Mouse (Mus musculus) cortical plate, adult 2 months (tissue): ENCODE data around the gene Stac. TPM values are rescaled to one million over a fixed set of nuclear protein-coding genes. Genes with fewer than 3 reads are reported as not detected.

Source experiments
- H3K27ac ChIP-seq: fragments of 200-500 bp; 2 replicates; pipeline ENCODE4 v1.5.1; 2012; ENCODE audit warnings: low read length, control low read depth, inconsistent platforms; ENCODE audit not compliant: insufficient read depth
- H3K4me1 ChIP-seq: fragments of 200-500 bp; 2 replicates; pipeline ENCODE4 v1.6.1; 2011; ENCODE audit warnings: low read length; ENCODE audit not compliant: control insufficient read depth, insufficient read depth
- H3K4me3 ChIP-seq: fragments of 200-500 bp; 2 replicates; pipeline ENCODE4 v1.5.1; 2011; ENCODE audit warnings: mild to moderate bottlenecking, low read length, control low read depth; ENCODE audit not compliant: insufficient read depth
- CTCF ChIP-seq: fragments of 200-500 bp; IDR thresholded peaks from 2 replicates; pipeline ENCODE4 v1.5.1; 2011; ENCODE audit warnings: mild to moderate bottlenecking, control low read depth, low read length; ENCODE audit not compliant: insufficient read depth; ENCODE audit errors: extremely low read depth
- POLR2A ChIP-seq: fragments of 200-500 bp; IDR thresholded peaks from 2 replicates; pipeline ENCODE4 v1.6.1; 2011; ENCODE audit warnings: mild to moderate bottlenecking, low read length, control low read depth; ENCODE audit not compliant: insufficient read depth; ENCODE audit errors: extremely low read depth
- polyA plus RNA-seq: library from polyadenylated mRNA; depleted of rRNA; stranded (reverse); fragments of >200 nt; gene quantifications from 2 replicates; pipeline ENCODE4 v1.2.3, GENCODE M21; 2012

Gene Stac
- polyA plus RNA-seq, 1 experiment, result 0.31 TPM

- H3K4me3 ChIP-seq, result 0 out of 2 replicates have a peak overlapping the region, but pooled peaks have one; percentile 15
- no peaks in the 10 kb centered on the region for H3K4me1 ChIP-seq
- TF ChIP-seq CTCF (no peak), POLR2A (no peak)
- H3K27ac ChIP-seq, result no peak overlapping the region
These were observed 322 bp upstream of the Stac start for GRCm38 (mm10) chr9:111690484-111690855.

GRCm38 (mm10) chr9:111689146-111689545 is 1.0 kb downstream of the Stac start:
- Histone ChIP-seq H3K4me3 (no peak overlapping the region), H3K27ac (no peak overlapping the region), H3K4me1 (no peaks in the 10 kb centered on the region)
- TF ChIP-seq CTCF, result no peak
- no peak for TF ChIP-seq POLR2A

DNA sequence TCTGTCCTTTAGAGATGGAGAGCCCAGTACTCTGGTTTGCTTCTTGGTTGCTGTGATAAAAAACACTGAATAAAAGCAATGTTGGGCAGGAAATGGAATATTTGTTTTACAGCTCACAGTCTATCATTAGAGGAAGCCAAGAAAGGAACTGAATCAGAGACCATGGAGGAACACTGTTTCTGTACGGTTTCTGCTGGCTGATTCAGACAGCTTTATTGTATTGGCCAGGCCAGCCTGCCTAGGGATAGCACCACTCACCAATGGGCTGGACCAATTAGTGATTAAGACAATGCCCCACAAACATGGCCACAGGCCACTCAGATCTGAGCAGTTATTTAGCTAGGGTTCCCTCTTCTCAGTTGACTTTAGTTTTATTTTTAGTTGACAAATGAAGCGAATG is 6.0 kb downstream of the Stac start:
- Histone ChIP-seq H3K4me1 (no peaks in the 10 kb centered on the region), H3K4me3 (no peak overlapping the region), H3K27ac (no peak overlapping the region)
- TF ChIP-seq POLR2A, result no peak
- TF ChIP-seq CTCF, result no peak

DNA sequence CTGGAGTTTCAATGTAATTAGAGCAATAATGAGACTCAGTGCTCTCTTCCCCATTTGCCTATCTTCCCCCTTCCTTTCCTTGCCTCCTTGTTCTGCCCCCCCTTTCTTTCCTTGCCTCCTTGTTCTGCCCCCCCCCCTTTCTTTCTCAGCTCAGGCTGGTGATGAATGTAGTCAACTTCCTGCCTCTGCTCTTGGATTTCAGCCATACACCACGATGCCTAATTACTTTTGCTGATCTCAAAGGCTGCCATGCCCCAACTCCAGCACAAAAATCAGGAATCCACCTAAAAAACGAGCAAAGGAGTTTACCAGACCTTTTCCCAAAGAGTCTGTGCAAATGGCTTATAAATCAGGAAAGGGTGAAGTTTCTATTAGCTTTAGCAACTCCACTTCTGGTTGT is 10.6 kb downstream of the Stac start:
- Histone ChIP-seq H3K27ac (no peak overlapping the region), H3K4me3 (no peak overlapping the region), H3K4me1 (no peaks in the 10 kb centered on the region)
- TF ChIP-seq CTCF (no peak), POLR2A (no peak)

DNA sequence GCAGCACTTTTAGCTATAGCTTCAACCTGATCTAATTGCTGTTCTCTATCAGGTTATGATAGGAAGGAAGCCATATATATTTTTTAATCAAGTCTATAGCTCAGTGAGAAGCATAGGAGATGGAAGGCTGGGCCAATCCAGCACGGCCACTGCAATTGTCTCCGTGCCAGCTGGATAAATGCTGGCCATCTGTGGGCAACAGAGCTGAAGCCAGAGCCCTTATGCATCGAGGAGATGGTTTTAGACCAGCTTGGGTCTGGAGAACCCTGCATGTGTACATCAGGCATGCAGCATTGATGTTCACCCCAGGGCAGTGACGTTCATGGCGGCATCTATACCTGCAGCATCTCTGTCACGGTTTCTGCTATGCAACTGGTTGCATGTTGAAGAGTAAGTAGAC is 20.3 kb downstream of the Stac start:
- no peaks in the 10 kb centered on the region for H3K4me1 ChIP-seq
- H3K4me3 ChIP-seq, result no peak overlapping the region
- no peak overlapping the region for H3K27ac ChIP-seq
- no peak for TF ChIP-seq CTCF
- TF ChIP-seq POLR2A, result no peak

DNA sequence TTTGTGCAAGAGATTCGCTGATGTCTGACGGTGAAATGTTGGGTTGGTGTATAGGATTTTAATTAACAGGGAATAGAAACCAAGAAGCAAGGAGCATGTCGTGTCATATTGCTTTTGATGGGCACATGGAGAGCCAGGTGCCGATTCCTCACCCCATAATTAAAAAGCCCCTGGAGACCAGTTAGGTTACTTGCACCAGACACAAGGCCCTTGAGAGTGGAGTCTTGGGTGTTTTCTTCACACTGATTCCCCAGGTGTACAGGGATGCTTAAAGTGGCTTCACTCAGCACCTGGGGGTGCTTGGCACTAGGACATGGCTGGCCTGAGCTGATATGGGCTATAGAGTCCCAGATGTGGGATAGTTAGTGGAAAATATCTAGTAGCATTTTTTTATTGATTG is 35.1 kb downstream of the Stac start:
- no peak for TF ChIP-seq POLR2A
- no peak for TF ChIP-seq CTCF
- Histone ChIP-seq H3K27ac (no peak overlapping the region), H3K4me1 (no peaks in the 10 kb centered on the region), H3K4me3 (no peak overlapping the region)

DNA sequence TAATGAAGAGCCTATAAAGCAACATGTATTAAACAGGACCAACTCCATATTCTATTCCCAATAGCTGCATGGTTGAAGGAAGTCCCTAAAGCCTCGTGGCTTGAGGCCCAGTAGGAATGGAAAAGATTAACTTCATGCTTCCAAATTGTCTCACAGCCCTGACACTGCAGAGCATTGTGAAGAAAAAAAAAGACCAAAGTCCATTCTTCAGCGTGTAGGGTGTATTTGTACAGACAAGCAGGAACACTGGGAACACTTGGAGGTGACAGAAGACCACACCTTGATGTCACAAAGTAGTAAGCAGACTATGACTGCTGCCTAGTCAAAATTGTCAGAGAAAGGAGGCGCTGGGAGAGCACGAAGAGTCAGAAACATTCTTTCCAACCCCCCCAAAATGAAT is 45.9 kb downstream of the Stac start:
- Histone ChIP-seq H3K27ac (no peak overlapping the region), H3K4me3 (no peak overlapping the region), H3K4me1 (no peaks in the 10 kb centered on the region)
- TF ChIP-seq CTCF, result no peak
- no peak for TF ChIP-seq POLR2A

DNA sequence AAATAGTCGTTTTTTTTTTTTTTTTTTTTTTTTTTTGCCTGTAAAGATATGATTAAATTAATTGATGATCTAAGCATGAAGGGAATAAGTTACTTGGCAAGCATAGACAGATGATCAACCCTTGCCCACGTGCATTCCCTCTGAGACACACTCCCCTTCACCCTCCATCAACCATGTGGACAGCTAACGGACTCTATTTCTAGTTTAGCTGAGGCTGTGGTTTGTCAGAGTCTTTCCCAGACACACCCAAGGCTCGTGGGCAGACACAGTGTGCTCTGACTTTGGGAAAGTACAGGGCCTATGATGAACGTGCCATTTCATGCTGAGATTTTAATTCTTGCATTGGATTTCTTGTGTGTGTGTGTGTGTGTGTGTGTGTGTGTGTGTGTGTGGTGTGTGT is 46.8 kb downstream of the Stac start:
- Histone ChIP-seq H3K4me1 (no peaks in the 10 kb centered on the region), H3K4me3 (no peak overlapping the region), H3K27ac (no peak overlapping the region)
- TF ChIP-seq CTCF, result no peak
- TF ChIP-seq POLR2A, result no peak

- TF ChIP-seq POLR2A (no peak), CTCF (no peak)
- no peaks in the 10 kb centered on the region for H3K4me1 ChIP-seq
- no peak overlapping the region for H3K27ac ChIP-seq
- no peak overlapping the region for H3K4me3 ChIP-seq
These were observed 52.5 kb downstream of the Stac start for GRCm38 (mm10) chr9:111637641-111638040.

- no peak overlapping the region for H3K4me3 ChIP-seq
- H3K27ac ChIP-seq, result no peak overlapping the region
- no peak for TF ChIP-seq CTCF
- TF ChIP-seq POLR2A, result no peak
- H3K4me1 ChIP-seq, result no peaks in the 10 kb centered on the region
These were observed 57.3 kb downstream of the Stac start for GRCm38 (mm10) chr9:111632833-111633232.

GRCm38 (mm10) chr9:111621191-111621590 is 69.0 kb downstream of the Stac start:
- H3K27ac ChIP-seq, result no peak overlapping the region
- H3K4me3 ChIP-seq, result no peak overlapping the region
- TF ChIP-seq CTCF (no peak), POLR2A (no peak)
- H3K4me1 ChIP-seq, result no peaks in the 10 kb centered on the region
